Mouse (Mus musculus) limb, embryonic 15.5 days (tissue): ENCODE results near the gene Epop. TPM values are rescaled to one million over a fixed set of nuclear protein-coding genes. Genes with fewer than 3 reads are reported as not detected.
"Not testable (repeated sequence)": the region's sequence is repeated elsewhere in the genome, so short reads cannot be mapped to it uniquely, and the experiment has no call there.

Source experiments
- ATAC-seq: fragments of 200-750 bp; cut with Nextera tagmentation; 2 replicates; pipeline ENCODE4 v1.8.0; 2017; ENCODE audit warnings: low read depth, moderate TSS enrichment; ENCODE audit not compliant: insufficient number of reproducible peaks, low FRiP score, low TSS enrichment
- H3K27ac ChIP-seq: fragments of 300-500 bp; sonication (generic); 2 replicates; pipeline ENCODE4 v1.5.1; 2015; ENCODE audit warnings: moderate library complexity, mild to moderate bottlenecking, inconsistent platforms
- H3K27me3 ChIP-seq: fragments of 300-500 bp; sonication (generic); 2 replicates; pipeline ENCODE4 v1.6.1; 2015; ENCODE audit warnings: inconsistent platforms
- H3K36me3 ChIP-seq: fragments of 300-500 bp; sonication (generic); 2 replicates; pipeline ENCODE4 v1.6.1; 2015; ENCODE audit warnings: inconsistent platforms
- H3K4me1 ChIP-seq: fragments of 300-500 bp; sonication (generic); 2 replicates; pipeline ENCODE4 v1.6.1; 2015; ENCODE audit warnings: inconsistent platforms
- H3K4me2 ChIP-seq: fragments of 300-500 bp; sonication (generic); 2 replicates; pipeline ENCODE4 v1.6.1; 2015; ENCODE audit warnings: mild to moderate bottlenecking, inconsistent platforms
- H3K4me3 ChIP-seq: fragments of 300-500 bp; sonication (generic); 2 replicates; pipeline ENCODE4 v1.5.1; 2015; ENCODE audit warnings: mild to moderate bottlenecking, inconsistent platforms
- H3K9ac ChIP-seq: fragments of 300-500 bp; sonication (generic); 2 replicates; pipeline ENCODE4 v1.6.1; 2015; ENCODE audit warnings: inconsistent platforms
- H3K9me3 ChIP-seq: fragments of 300-500 bp; sonication (generic); 2 replicates; pipeline ENCODE4 v1.6.1; 2016; ENCODE audit warnings: inconsistent platforms
- WGBS: fragments of 180-500 bp; shearing (Covaris S2); methylation state at CpG from one replicate; pipeline ENCODE4 v1.1.7; 2015; 5-methylcytosine and 5-hydroxymethylcytosine counted together
- polyA plus RNA-seq: library from polyadenylated mRNA; unstranded; fragments of >200 nt; fragmentation: Nextera tagmentation; extraction: Ambion mirVana; gene quantifications from 2 replicates; pipeline ENCODE4 v1.2.1, GENCODE M21; 2015

Epop gene
- polyA plus RNA-seq, 1 experiment from 2014 or later: 3.2 TPM

DNA sequence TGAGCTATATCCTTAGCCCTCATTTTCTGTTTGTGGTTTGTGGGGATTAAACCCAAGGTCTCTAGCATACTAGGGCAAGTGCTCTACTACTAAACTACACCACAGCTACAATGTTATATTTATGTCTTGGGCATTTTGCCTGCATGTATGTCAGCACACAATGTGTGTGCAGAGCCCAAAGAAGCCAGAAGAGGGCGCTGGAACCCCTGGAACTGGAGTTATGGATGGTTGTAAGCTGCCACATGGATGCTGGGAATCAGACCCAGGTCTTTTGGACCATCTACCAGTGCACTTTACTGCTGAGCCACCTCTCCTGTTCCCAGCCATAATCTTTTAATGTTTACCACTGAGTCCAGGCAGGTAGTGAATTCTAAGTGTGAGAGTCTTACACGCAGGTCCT, 13.2 kb upstream of the Epop start:
- no peak overlapping the region for H3K4me3 ChIP-seq
- H3K9ac ChIP-seq: no peak overlapping the region
- no peaks in the 10 kb centered on the region for H3K4me1 ChIP-seq
- 46% methylated on average over 2 of the region's 2 CpGs for WGBS
- no peak overlapping the region for H3K4me2 ChIP-seq
- H3K36me3 ChIP-seq: no peaks in the 10 kb centered on the region
- no peaks in the 10 kb centered on the region for H3K9me3 ChIP-seq
- no peaks in the 10 kb centered on the region for H3K27me3 ChIP-seq
- H3K27ac ChIP-seq: no peak overlapping the region
- ATAC-seq: no peak

GRCm38 (mm10) chr11:97641668-97642067, 12.2 kb upstream of the Epop start:
- no peak for ATAC-seq

DNA sequence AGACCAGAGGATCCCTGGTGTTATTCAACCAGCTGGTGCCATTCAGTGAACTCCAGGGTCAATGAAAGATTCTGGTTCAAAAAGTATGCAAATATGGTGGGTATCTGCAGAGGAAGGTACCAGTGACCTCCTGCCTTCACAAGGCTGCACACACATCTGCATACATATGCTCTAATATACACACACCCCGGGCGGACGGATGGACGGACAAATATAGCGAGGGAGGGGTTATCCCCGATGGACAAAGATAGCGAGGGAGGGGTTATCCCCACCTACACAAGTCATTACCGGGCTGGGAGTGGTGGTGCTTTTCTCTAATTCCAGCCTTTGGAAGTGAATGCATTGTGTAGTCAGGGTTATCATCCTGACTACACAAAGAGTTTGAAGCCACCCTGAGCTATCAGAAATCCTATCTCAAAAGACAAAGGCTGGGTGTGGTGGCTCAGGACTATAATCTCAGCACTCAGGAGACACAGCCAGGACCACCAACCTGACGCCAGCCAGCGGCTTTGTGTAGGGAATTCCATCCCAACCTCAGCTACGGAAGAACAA, 6.0 kb upstream of the Epop start:
- H3K4me1 ChIP-seq: 0 out of 2 replicates have a peak, but pooled peaks cover 2% of the 10 kb centered on the region
- ATAC-seq: no peak
- H3K4me2 ChIP-seq: no peak overlapping the region
- H3K9me3 ChIP-seq: no peaks in the 10 kb centered on the region
- no peak overlapping the region for H3K9ac ChIP-seq
- H3K27ac ChIP-seq: no peak overlapping the region
- H3K4me3 ChIP-seq: no peak overlapping the region
- peaks cover 16% of the 10 kb centered on the region for H3K27me3 ChIP-seq
- no peaks in the 10 kb centered on the region for H3K36me3 ChIP-seq
- WGBS: 79% methylated on average over 11 of the region's 11 CpGs

More at GRCm38 (mm10) chr11:97641668-97642067, 12.2 kb upstream of the Epop start:
- Histone ChIP-seq H3K27me3 (no peaks in the 10 kb centered on the region), H3K4me1 (no peaks in the 10 kb centered on the region), H3K4me2 (no peak overlapping the region), H3K9ac (no peak overlapping the region), H3K9me3 (no peaks in the 10 kb centered on the region), H3K27ac (no peak overlapping the region), H3K4me3 (no peak overlapping the region), H3K36me3 (no peaks in the 10 kb centered on the region)
- WGBS: 45% methylated on average over 8 of the region's 8 CpGs

DNA sequence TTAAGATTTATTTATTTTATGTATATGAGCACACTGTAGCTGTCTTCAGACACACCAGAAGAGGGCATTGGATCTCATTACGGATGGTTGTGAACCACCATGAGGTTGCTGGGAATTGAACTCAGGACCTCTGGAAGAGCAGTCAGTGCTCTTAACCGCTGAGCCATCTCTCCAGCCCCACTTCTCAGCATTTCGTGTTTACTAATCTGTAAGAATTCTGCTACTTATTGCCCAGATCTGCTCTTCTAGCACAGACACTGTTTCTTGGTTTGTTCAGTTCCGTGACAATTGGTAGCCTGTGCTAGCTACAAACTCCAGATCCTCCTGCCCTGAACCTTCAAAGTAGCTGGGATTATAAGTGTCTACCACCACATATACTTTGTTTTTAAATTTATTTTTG, 2.9 kb upstream of the Epop start:
- not testable (repeated sequence) for H3K9ac ChIP-seq, H3K27ac ChIP-seq, H3K36me3 ChIP-seq, H3K4me2 ChIP-seq, H3K4me3 ChIP-seq, H3K9me3 ChIP-seq, ATAC-seq
- H3K4me1 ChIP-seq: peaks cover 28% of the 10 kb centered on the region
- peaks cover 47% of the 10 kb centered on the region for H3K27me3 ChIP-seq
- 87% methylated on average over 4 of the region's 4 CpGs for WGBS

- H3K27me3 ChIP-seq: peaks cover 52% of the 10 kb centered on the region
- no peak for ATAC-seq
- H3K36me3 ChIP-seq: no peaks in the 10 kb centered on the region
- no peak overlapping the region for H3K9ac ChIP-seq
- H3K4me2 ChIP-seq: no peak overlapping the region
- peaks cover 33% of the 10 kb centered on the region for H3K4me1 ChIP-seq
- no peak overlapping the region for H3K4me3 ChIP-seq
- H3K9me3 ChIP-seq: no peaks in the 10 kb centered on the region
- WGBS: 6% methylated on average over 12 of the region's 12 CpGs
- no peak overlapping the region for H3K27ac ChIP-seq
Observed at GRCm38 (mm10) chr11:97631938-97632337, 2.4 kb upstream of the Epop start.

- H3K27me3 ChIP-seq: peaks cover 56% of the 10 kb centered on the region
- no peaks in the 10 kb centered on the region for H3K36me3 ChIP-seq
- H3K9ac ChIP-seq: no peak overlapping the region
- H3K4me1 ChIP-seq: peaks cover 36% of the 10 kb centered on the region
- no peak overlapping the region for H3K4me3 ChIP-seq
- no peak for ATAC-seq
- whole genome bisulfite sequencing: 18% methylated on average over 5 of the region's 5 CpGs
- H3K4me2 ChIP-seq: no peak overlapping the region
- H3K27ac ChIP-seq: no peak overlapping the region
- no peaks in the 10 kb centered on the region for H3K9me3 ChIP-seq
Observed at GRCm38 (mm10) chr11:97631500-97631899, 2.0 kb upstream of the Epop start.

DNA sequence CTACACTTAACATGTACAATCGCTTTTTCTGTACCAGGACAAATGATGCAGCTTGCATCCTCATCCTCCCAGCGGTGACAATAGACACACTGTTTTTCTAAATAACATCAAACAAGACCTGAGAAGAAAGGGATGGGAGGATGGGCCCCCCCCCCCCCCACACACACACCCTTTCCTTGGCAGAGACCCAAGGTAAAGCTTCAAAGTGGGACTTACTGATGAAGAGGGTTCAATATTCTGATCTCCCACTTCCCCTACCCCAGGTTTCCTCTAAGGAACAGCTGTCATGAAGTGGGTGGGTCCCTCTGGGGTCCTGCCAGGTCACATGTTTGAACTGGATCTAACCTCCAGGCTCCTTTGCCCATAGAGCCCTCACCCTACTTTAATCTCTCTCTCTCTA, 1.5 kb upstream of the Epop start:
- 50% methylated on average over 2 of the region's 2 CpGs for WGBS
- no peak for ATAC-seq
- Histone ChIP-seq H3K36me3 (no peaks in the 10 kb centered on the region), H3K9ac (no peak overlapping the region), H3K9me3 (no peaks in the 10 kb centered on the region), H3K4me3 (no peak overlapping the region), H3K4me2 (no peak overlapping the region), H3K27me3 (peaks cover 61% of the 10 kb centered on the region), H3K4me1 (peaks cover 36% of the 10 kb centered on the region), H3K27ac (no peak overlapping the region)

DNA sequence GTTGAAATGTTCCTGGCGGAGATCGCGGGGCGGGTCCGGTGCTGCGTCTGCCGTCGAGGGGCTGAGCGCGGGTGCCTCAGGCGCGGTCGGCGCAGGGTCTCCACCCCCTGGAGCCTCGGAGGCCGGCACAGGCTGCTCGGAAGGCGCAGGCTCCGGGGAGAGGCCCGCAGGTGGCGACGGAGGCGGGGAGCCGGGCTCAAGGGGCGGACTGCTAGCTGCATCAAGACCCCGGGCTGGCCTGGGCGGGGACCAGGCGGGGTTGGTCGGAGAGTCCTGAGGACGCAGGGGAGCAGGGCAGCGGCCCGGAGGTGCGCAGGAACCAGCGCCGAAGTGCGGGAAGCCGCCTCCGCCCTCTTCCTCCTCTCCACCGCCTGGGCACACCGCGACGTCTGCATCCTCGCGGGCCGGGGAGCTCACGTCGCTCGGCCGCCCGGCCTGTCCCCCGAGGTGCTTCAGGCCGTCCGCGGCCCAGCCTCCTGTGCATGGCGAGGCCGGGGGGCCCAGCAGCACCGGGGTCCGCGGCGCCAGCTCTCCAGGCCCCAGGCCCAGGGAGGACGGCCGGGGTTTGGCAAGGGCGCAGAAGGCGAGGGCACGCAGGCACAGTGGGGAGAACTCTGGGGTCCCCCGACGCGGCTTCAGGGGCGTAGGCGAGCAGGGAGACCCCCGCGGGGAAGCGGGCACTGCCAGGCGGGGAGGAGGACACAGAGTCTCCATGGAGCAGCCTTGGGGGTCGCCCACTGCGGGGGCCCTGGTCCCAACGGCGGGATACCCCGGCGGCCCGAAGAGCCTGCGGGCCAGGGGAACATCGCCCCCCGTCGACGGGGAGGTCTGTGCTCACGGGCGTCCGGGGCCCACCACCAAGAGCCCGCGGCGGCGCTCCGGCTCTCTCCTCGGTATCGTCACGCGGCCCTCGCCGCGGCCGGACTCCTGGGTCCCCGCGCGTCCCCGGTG, 659 bp downstream of the Epop start:
- WGBS: under 1% methylated on average over 100 of the region's 106 CpGs
- ATAC-seq: no peak
- Histone ChIP-seq H3K27me3 (peaks cover 82% of the 10 kb centered on the region), H3K4me1 (peaks cover 36% of the 10 kb centered on the region), H3K9ac (peak overlapping the region; percentile 57), H3K27ac (no peak overlapping the region), H3K4me2 (peak overlapping the region; percentile 94), H3K9me3 (no peaks in the 10 kb centered on the region), H3K36me3 (no peaks in the 10 kb centered on the region), H3K4me3 (peak overlapping the region; percentile 73)

DNA sequence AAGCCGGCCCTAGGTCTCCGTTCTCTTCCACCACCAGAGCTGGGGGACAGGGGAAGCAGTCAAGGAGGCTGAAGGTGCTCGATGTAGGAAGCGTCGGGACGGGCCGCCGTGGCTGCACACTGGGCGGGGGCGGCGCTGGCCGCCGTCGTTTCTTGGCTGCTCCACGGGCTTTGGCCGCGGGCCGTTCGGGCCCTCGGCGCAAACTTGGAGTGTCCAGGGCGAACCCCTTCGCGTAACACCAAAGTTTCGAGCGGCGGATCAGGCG, 1.3 kb downstream of the Epop start:
- under 1% methylated on average over 27 of the region's 28 CpGs for WGBS
- no peaks in the 10 kb centered on the region for H3K9me3 ChIP-seq
- H3K36me3 ChIP-seq: no peaks in the 10 kb centered on the region
- H3K4me2 ChIP-seq: peak overlapping the region; percentile 94
- H3K27me3 ChIP-seq: peaks cover 88% of the 10 kb centered on the region
- peaks cover 36% of the 10 kb centered on the region for H3K4me1 ChIP-seq
- no peak for ATAC-seq
- H3K4me3 ChIP-seq: peak overlapping the region; percentile 73
- no peak overlapping the region for H3K27ac ChIP-seq
- H3K9ac ChIP-seq: no peak overlapping the region

- Histone ChIP-seq H3K36me3 (no peaks in the 10 kb centered on the region), H3K4me2 (peak overlapping the region; percentile 94), H3K27ac (no peak overlapping the region), H3K9me3 (no peaks in the 10 kb centered on the region), H3K4me1 (peaks cover 36% of the 10 kb centered on the region), H3K27me3 (peaks cover 93% of the 10 kb centered on the region), H3K9ac (no peak overlapping the region), H3K4me3 (peak overlapping the region; percentile 73)
- no peak for ATAC-seq
- 9% methylated on average over 30 of the region's 30 CpGs for WGBS
Observed at GRCm38 (mm10) chr11:97627556-97628302, 1.8 kb downstream of the Epop start.

- Histone ChIP-seq H3K36me3 (no peaks in the 10 kb centered on the region), H3K4me3 (no peak overlapping the region), H3K27ac (no peak overlapping the region), H3K9me3 (no peaks in the 10 kb centered on the region), H3K4me2 (no peak overlapping the region), H3K4me1 (peaks cover 35% of the 10 kb centered on the region), H3K27me3 (peaks cover 91% of the 10 kb centered on the region), H3K9ac (no peak overlapping the region)
- ATAC-seq: no peak
- WGBS: 19% methylated on average over 10 of the region's 10 CpGs
Observed at GRCm38 (mm10) chr11:97626850-97627249, 2.7 kb downstream of the Epop start.

DNA sequence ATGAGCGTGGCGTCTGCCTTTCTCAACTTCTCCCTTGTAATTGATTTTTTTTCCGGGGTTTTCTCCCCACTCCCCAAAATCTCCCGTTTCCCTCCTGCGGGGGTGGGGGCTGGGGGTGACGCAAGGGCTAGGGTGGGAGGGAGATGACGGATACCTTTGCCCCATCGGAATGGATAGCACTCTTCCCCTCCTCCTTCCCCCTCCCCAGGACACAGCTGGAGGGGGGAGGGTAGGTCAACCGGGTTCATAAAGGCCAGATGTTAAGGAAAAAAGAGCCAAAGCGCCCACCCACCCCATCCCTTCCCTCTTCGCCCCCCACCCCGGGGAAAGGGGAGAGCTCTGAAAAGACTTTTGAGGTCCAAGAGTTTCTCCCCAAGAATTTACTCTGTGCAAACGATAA, 3.1 kb downstream of the Epop start:
- WGBS: 10% methylated on average over 13 of the region's 13 CpGs
- ATAC-seq: no peak
- no peak overlapping the region for H3K9ac ChIP-seq
- no peak overlapping the region for H3K4me3 ChIP-seq
- no peak overlapping the region for H3K4me2 ChIP-seq
- no peaks in the 10 kb centered on the region for H3K9me3 ChIP-seq
- H3K27me3 ChIP-seq: peaks cover 87% of the 10 kb centered on the region
- H3K27ac ChIP-seq: no peak overlapping the region
- H3K36me3 ChIP-seq: no peaks in the 10 kb centered on the region
- H3K4me1 ChIP-seq: peaks cover 34% of the 10 kb centered on the region
